Mouse (Mus musculus) olfactory bulb, adult 2 months (tissue): Measurements from ENCODE around the gene Dock4. TPM values are rescaled to one million over a fixed set of nuclear protein-coding genes. Genes with fewer than 3 reads are reported as not detected.

Experiments
- H3K27ac ChIP-seq: fragments of 200-500 bp; 2 replicates; pipeline ENCODE4 v1.5.1; 2012; ENCODE audit warnings: low read depth, low read length; ENCODE audit not compliant: insufficient read depth
- H3K4me1 ChIP-seq: fragments of 200-500 bp; 2 replicates; pipeline ENCODE4 v1.6.1; 2012; ENCODE audit warnings: low read length; ENCODE audit not compliant: control insufficient read depth, insufficient read depth
- H3K4me3 ChIP-seq: fragments of 200-500 bp; 2 replicates; pipeline ENCODE4 v1.5.1; 2012; ENCODE audit warnings: mild to moderate bottlenecking, low read depth, low read length, moderate library complexity; ENCODE audit not compliant: insufficient read depth
- CTCF ChIP-seq: fragments of 200-500 bp; IDR thresholded peaks from 2 replicates; pipeline ENCODE4 v1.5.1; 2012; ENCODE audit warnings: low read depth, mild to moderate bottlenecking, low read length, moderate library complexity; ENCODE audit not compliant: insufficient read depth
- POLR2A ChIP-seq: fragments of 200-500 bp; IDR thresholded peaks from 2 replicates; pipeline ENCODE4 v1.6.1; 2012; ENCODE audit warnings: mild to moderate bottlenecking, low read depth, low read length, moderate library complexity; ENCODE audit not compliant: insufficient read depth
- WGBS: fragments of 180-500 bp; shearing (Covaris S2); methylation state at CpG from one replicate; pipeline ENCODE4 v1.1.7; 2018; 5-methylcytosine and 5-hydroxymethylcytosine counted together
- polyA plus RNA-seq: library from polyadenylated mRNA; stranded (reverse); fragments of >200 nt; gene quantifications from 2 replicates; pipeline ENCODE4 v1.2.4, GENCODE M21; 2012; ENCODE audit warnings: low replicate concordance; ENCODE audit not compliant: missing spikeins, insufficient read depth, insufficient read length

Gene Dock4
- polyA plus RNA-seq, 1 experiment, result not detected

GRCm38 (mm10) chr12:40499627-40500329 lies 54.0 kb downstream of the Dock4 start:
- TF ChIP-seq POLR2A (no peak), CTCF (no peak)
- Histone ChIP-seq H3K4me3 (no peak overlapping the region), H3K4me1 (peaks cover 4% of the 10 kb centered on the region; the same call in 1 of the 2 replicates), H3K27ac (no peak overlapping the region)
- 76% methylated on average over 5 of the region's 5 CpGs for WGBS

- peaks cover 4% of the 10 kb centered on the region; the same call in 1 of the 2 replicates for H3K4me1 ChIP-seq
- H3K27ac ChIP-seq, result no peak overlapping the region
- TF ChIP-seq POLR2A (no peak), CTCF (no peak)
- H3K4me3 ChIP-seq, result no peak overlapping the region
- WGBS, result 89% methylated on average over 1 of the region's 1 CpGs
Observed at GRCm38 (mm10) chr12:40501141-40501540, 55.4 kb downstream of the Dock4 start.

- 38% methylated on average over 3 of the region's 3 CpGs for WGBS
- TF ChIP-seq POLR2A (no peak), CTCF (no peak)
- no peak overlapping the region for H3K27ac ChIP-seq
- no peak overlapping the region for H3K4me3 ChIP-seq
- H3K4me1 ChIP-seq, result peaks cover 4% of the 10 kb centered on the region; the same call in 1 of the 2 replicates
Observed at GRCm38 (mm10) chr12:40503520-40503919, 57.8 kb downstream of the Dock4 start.

GRCm38 (mm10) chr12:40504687-40505086 lies 58.9 kb downstream of the Dock4 start:
- no peak for TF ChIP-seq POLR2A
- TF ChIP-seq CTCF, result no peak
- no peak overlapping the region for H3K27ac ChIP-seq
- WGBS, result 86% methylated on average over 3 of the region's 3 CpGs
- no peak overlapping the region for H3K4me3 ChIP-seq
- no peaks in the 10 kb centered on the region for H3K4me1 ChIP-seq

- no peak overlapping the region for H3K27ac ChIP-seq
- no peak for TF ChIP-seq CTCF
- no peak for TF ChIP-seq POLR2A
- H3K4me1 ChIP-seq, result no peaks in the 10 kb centered on the region
- H3K4me3 ChIP-seq, result no peak overlapping the region
- WGBS, result 83% methylated on average over 4 of the region's 4 CpGs
Observed at GRCm38 (mm10) chr12:40507823-40508390, 62.2 kb downstream of the Dock4 start.

- TF ChIP-seq CTCF, result no peak
- TF ChIP-seq POLR2A, result no peak
- Histone ChIP-seq H3K27ac (no peak overlapping the region), H3K4me1 (no peaks in the 10 kb centered on the region), H3K4me3 (no peak overlapping the region)
- 30% methylated on average over 8 of the region's 8 CpGs for WGBS
Observed at GRCm38 (mm10) chr12:40508416-40508815, 62.7 kb downstream of the Dock4 start.

GRCm38 (mm10) chr12:40511643-40512369 lies 66.1 kb downstream of the Dock4 start:
- WGBS, result 83% methylated on average over 8 of the region's 8 CpGs
- no peak overlapping the region for H3K27ac ChIP-seq
- TF ChIP-seq POLR2A, result no peak
- no peak for TF ChIP-seq CTCF
- no peaks in the 10 kb centered on the region for H3K4me1 ChIP-seq
- no peak overlapping the region for H3K4me3 ChIP-seq

- Histone ChIP-seq H3K4me3 (no peak overlapping the region), H3K4me1 (no peaks in the 10 kb centered on the region), H3K27ac (no peak overlapping the region)
- 96% methylated on average over 2 of the region's 2 CpGs for WGBS
- TF ChIP-seq POLR2A (no peak), CTCF (no peak)
Observed at GRCm38 (mm10) chr12:40512370-40512693, 66.6 kb downstream of the Dock4 start.

GRCm38 (mm10) chr12:40512994-40513393 lies 67.2 kb downstream of the Dock4 start:
- WGBS, result 89% methylated on average over 7 of the region's 7 CpGs
- TF ChIP-seq CTCF (no peak), POLR2A (no peak)
- Histone ChIP-seq H3K27ac (no peak overlapping the region), H3K4me3 (no peak overlapping the region), H3K4me1 (no peaks in the 10 kb centered on the region)
